Mouse (Mus musculus): ENCODE data around the gene Gltpd2. TPM values are rescaled to one million over a fixed set of nuclear protein-coding genes. Genes with fewer than 3 reads are reported as not detected.
A peak's percentile ranks its signal among the peaks of the same experiment; 100 is the strongest.

Gene Gltpd2
- total RNA-seq, 4 experiments from 2014 or later, result not detected

DNA sequence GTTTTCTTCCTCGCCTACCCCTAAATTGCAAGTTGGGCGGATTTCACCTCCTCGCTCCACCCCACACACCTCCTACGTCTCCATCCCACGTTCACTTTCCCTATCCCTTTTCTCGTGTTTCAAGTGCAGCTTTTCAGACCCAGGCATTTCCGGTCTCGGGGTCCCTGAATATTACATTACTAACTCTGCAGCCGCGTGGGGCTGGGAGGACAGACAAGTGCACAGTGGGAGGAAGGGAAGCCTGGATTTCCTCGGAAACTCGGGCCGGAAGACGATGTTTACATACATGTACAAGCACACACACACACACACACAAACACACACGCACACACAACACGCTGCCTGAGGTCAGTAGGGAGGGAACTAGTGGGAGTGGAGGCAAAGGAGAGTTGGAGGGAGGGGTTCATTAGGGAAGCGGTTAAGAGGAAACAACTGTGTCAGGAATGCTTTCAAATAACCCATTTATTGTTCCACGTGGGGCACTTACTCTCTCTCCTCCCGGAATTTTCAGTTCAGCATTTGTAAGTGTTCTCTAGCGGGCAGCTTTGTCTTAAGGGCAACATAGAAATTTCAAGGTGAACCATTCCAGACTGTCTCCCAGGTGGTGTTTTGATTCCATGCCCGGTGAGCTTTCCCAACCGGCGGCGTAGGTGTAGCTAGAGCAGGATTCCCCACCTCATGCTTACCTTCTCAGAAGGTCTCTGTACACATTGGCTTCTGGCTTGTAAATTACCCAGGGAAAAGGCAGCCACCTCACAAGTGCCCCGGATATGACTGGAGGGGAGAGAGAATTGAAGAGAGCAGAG, 44.7 kb downstream of the Gltpd2 start:
- DNase-seq (ENCODE audit: low spot score), result peak; percentile 36

DNA sequence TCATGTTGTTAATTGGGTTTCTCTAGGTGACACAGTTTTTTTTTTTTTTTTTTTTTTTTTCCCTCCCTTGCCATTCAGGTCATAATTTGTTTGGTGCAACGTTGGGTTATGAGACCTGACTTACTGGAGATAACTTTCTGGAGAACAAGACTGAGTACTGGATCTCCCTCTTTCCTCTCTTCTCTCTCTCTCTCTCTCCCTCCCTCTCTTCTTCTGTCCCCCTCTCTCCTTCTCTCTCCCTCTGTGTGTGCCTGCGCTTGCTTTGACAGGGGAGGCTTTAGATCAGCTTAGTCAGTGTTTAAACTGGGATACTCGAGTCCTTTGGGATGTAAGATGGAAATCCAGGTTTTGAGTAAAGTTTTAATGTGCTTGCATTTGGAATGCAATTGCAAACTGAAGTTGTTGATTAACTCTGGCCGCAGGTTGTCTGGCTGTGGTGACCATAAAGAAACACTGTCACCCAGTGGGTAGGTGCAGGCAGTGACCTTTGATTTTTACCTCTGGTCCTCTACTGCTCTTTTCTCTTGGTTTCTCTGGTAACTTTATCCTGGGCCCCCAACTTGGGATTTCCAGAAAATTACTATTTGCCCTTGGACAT, 45.4 kb downstream of the Gltpd2 start:
- no peak for DNase-seq (ENCODE audit: low spot score)

DNA sequence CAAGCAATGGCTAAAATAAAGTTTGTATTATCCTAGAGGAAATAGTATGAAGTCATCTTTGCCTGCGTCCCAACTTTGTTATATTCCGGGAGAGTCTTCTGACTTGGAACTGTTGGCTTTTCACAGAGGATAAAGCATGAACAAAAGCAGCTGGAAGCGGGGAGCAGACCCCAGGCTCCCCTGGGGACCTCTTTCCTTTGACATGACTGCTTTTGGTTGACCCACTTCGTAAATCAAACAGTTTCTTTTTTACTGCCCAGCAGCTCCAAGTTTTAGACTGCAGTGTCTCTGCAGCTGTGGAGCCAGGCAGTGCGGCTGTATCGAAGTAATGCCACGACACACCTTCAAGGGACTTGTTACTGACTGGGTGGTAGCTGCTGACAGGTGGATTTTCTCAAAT, 47.6 kb downstream of the Gltpd2 start:
- peak; percentile 20 for DNase-seq (ENCODE audit: low spot score)

Other genes with a start within 250 kb of the Gltpd2 start
- gene Alox12e, start 196.6 kb upstream of the Gltpd2 start, total RNA-seq (2022), result not detected
- 10 to 100 TPM in 1 of 4 experiments, 1 to 10 TPM in 1, under 1 TPM in 2; 0.25 to 79.7 (median 1.2) TPM for gene Alox15, start 167.2 kb upstream of the Gltpd2 start, total RNA-seq (2022)
- gene Pelp1, start 109.2 kb upstream of the Gltpd2 start, total RNA-seq (2022), result 10 to 100 TPM; 19.1 to 23.0 (median 20.6) TPM
- 10 to 100 TPM in 2 of 4 experiments, 1 to 10 TPM in 2; 9.0 to 10.9 (median 9.9) TPM for gene Arrb2, start 86.6 kb upstream of the Gltpd2 start, total RNA-seq (2022)
- 10 to 100 TPM in 1 of 4 experiments, 1 to 10 TPM in 3; 5.9 to 10.6 (median 6.9) TPM for gene Med11, start 67.3 kb upstream of the Gltpd2 start, total RNA-seq (2022)
- 1 to 10 TPM; 1.1 to 2.7 (median 1.9) TPM for gene Zmynd15, start 59.8 kb upstream of the Gltpd2 start, total RNA-seq (2022)
- gene Cxcl16, start 59.2 kb upstream of the Gltpd2 start, total RNA-seq (2022), result 10 to 100 TPM in 1 of 4 experiments, 1 to 10 TPM in 3; 8.4 to 10.3 (median 9.6) TPM
- 1 to 10 TPM in 3 of 4 experiments, under 1 TPM in 1; 0.49 to 2.2 (median 1.5) TPM for gene Tm4sf5, start 14.0 kb upstream of the Gltpd2 start, total RNA-seq (2022)
- not detected for gene Vmo1, start 4.6 kb upstream of the Gltpd2 start, total RNA-seq (2022)
- 100 to 1,000 TPM; 218 to 249 (median 234) TPM for gene Psmb6, start 6.2 kb downstream of the Gltpd2 start, total RNA-seq (2022)
- not detected for gene Gm40193, start 13.7 kb downstream of the Gltpd2 start, total RNA-seq (2022)
- gene Pld2, start 20.9 kb downstream of the Gltpd2 start, total RNA-seq (2022), result 1 to 10 TPM; 6.2 to 8.6 (median 8.2) TPM
- 10 to 100 TPM; 47.8 to 52.8 (median 49.4) TPM for gene Mink1, start 43.7 kb downstream of the Gltpd2 start, total RNA-seq (2022)
- gene 4930544D05Rik, start 96.7 kb downstream of the Gltpd2 start, total RNA-seq (2022), result not detected
- gene Chrne, start 100.0 kb downstream of the Gltpd2 start, total RNA-seq (2022), result not detected
- gene Gp1ba, start 119.9 kb downstream of the Gltpd2 start, total RNA-seq (2022), result under 1 TPM; 0.31 to 0.55 (median 0.54) TPM
- 10 to 100 TPM; 53.0 to 67.3 (median 58.7) TPM for gene Rnf167, start 128.0 kb downstream of the Gltpd2 start, total RNA-seq (2022)
- 100 to 1,000 TPM; 640 to 724 (median 656) TPM for gene Slc25a11, start 128.3 kb downstream of the Gltpd2 start, total RNA-seq (2022)
- 100 to 1,000 TPM; 243 to 295 (median 274) TPM for gene Pfn1, start 135.4 kb downstream of the Gltpd2 start, total RNA-seq (2022)
- gene Eno3, start 138.0 kb downstream of the Gltpd2 start, total RNA-seq (2022), result 1,000 to 10,000 TPM; 1,693 to 1,917 (median 1,770) TPM
- 100 to 1,000 TPM in 1 of 4 experiments, 10 to 100 TPM in 3; 89.6 to 119 (median 95.7) TPM for gene Spag7, start 150.2 kb downstream of the Gltpd2 start, total RNA-seq (2022)
- 10 to 100 TPM; 32.4 to 41.1 (median 34.2) TPM for gene Camta2, start 168.9 kb downstream of the Gltpd2 start, total RNA-seq (2022)
- 1 to 10 TPM; 5.1 to 6.7 (median 5.6) TPM for gene Inca1, start 181.0 kb downstream of the Gltpd2 start, total RNA-seq (2022)
- gene Kif1c, start 181.4 kb downstream of the Gltpd2 start, total RNA-seq (2022), result 100 to 1,000 TPM; 456 to 555 (median 507) TPM
- 1 to 10 TPM; 6.1 to 8.6 (median 7.5) TPM for gene Zfp3, start 245.0 kb downstream of the Gltpd2 start, total RNA-seq (2022)